Mouse (Mus musculus): ENCODE measurements at regions not wholly inside any gene's neighbourhood (a gene's known extent, or its start where the extent isn't known, plus 50 kb on each side); places are given as distances from the start of the nearest gene placed in this dataset.

GRCm38 (mm10) chr5:42636162-42636823 lies 568.5 kb downstream of the Gm16223 start:
- DNase-seq = no peak

DNA sequence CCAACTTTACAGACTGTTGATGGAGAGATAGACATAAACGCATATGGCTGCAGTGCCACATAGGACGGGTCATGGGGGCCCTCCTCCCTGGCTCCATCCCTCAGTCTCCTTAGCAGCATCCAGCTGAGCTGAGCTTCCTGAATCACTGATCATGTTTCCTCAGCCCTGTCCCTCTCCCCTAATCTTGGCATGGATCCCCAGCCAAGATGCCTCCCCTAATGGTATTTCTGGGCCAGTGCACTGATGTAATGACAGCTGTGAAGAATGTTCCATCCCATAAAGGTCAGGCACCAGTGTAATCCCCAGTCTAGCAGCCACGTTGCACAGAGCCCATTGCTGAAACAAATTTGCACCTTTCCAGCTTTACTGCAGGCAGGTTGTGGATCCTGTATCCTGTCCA lies 576.5 kb upstream of the Cpeb2 start:
- DNase-seq = no peak

DNA sequence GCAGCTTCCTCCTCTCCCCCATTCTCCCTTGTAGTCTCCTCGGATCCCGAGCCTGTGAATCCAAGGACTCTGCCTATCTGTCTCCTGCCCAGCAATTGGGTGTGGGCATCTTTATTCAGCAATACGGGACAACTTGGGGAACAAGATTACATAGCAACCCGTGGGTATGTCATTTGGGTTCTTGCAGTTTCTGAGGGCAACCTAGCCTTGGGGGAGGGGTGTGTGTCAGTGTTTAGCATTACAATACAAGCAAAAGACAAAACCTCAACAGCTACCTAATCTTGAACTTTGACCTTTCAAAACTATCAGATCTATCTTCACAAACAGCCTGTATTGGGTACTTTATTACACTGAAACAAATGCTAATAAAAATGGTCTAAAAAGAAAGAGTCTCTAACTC lies 573.0 kb upstream of the Cpeb2 start:
- DNase-seq = no peak

DNA sequence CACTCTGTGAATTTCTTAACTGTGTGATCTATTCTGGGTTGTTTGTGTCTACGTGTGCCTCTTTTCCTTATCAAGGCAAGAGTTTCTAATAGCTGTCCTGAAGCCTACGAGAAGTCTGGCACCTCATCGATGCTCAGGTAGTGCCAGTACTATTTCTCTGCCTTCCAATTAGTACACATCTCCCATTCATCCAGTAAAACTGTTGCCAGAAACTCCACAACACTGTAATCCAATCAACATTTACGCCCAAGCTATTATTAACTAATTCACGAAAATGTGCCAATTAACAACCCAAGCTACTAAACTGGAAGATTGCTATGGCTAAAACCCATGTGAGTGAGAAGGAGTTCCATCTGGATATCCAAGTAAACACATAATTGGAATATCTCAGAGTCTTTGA lies 553.4 kb upstream of the Cpeb2 start:
- no peak for DNase-seq

GRCm38 (mm10) chr5:42685356-42686057 lies 547.5 kb upstream of the Cpeb2 start:
- DNase-seq = no peak

GRCm38 (mm10) chr5:42687176-42687575 lies 545.8 kb upstream of the Cpeb2 start:
- no peak for DNase-seq

Data from layer of hippocampus, adult 9-11 months (tissue).